In genomic region chr13:63332576-63333300, GRCm38 (mm10) we compare ENCODE assay signal across 8 mouse cellular contexts.
DNase-seq lines count a peak whose midpoint lies in the region; ATAC-seq and TF ChIP-seq lines count a peak whose summit lies in the region.

No protein-coding gene starts in this region.

- no peak for TF ChIP-seq POLR2A in limb, embryonic 14.5 days (IDR thresholded peaks at IDR 0.05; ENCODE audit: borderline replicate concordance, extremely low read depth, insufficient read depth, insufficient read length)

- H3K4me3 ChIP-seq in liver, embryonic 12.5 days: no peak overlapping the region
- no peak overlapping the region for H3K4me3 ChIP-seq in heart, embryonic 10.5 days
- H3K4me3 ChIP-seq in limb, embryonic 14.5 days (replicated peaks; ENCODE audit: low read length): no peak overlapping the region

- no peak overlapping the region for H3K9ac ChIP-seq in liver, embryonic 12.5 days
- H3K9ac ChIP-seq in limb, embryonic 14.5 days (ENCODE audit: low read depth, low read length, severe bottlenecking): no peak overlapping the region

- no peaks in the 10 kb centered on the region for H3K9me3 ChIP-seq in liver, embryonic 12.5 days (replicated peaks)
- H3K9me3 ChIP-seq in heart, embryonic 10.5 days: no peaks in the 10 kb centered on the region
- no peaks in the 10 kb centered on the region for H3K9me3 ChIP-seq in limb, embryonic 14.5 days (ENCODE audit: control insufficient read depth, low read length)

- DNase-seq in adrenal gland, postnatal 10 days: peak; percentile 72
- no peak for DNase-seq in adrenal gland, postnatal 4 days (ENCODE audit: low spot score in 2 of 2)
- peak; percentile 50 for DNase-seq in liver
- peak; percentile 47 for DNase-seq in c-Kit-positive CD71-positive TER-119-positive erythroid progenitor cells, embryonic 14.5 days (ENCODE audit: low spot score)
- peak; percentile 67 for DNase-seq in heart, embryonic 10.5 days (ENCODE audit: low spot score)
- DNase-seq in limb, embryonic 14.5 days (ENCODE audit: low spot score): peak; percentile 81
- DNase-seq in retina, postnatal 7 days (ENCODE audit: low read depth, low spot score): peak; percentile 52

- 0 out of 2 replicates have a peak, but pooled peaks cover 2% of the 10 kb centered on the region for H3K4me1 ChIP-seq in liver, embryonic 12.5 days
- H3K4me1 ChIP-seq in heart, embryonic 10.5 days: peaks cover 11% of the 10 kb centered on the region; the same call in 1 of the 2 replicates
- H3K4me1 ChIP-seq in limb, embryonic 14.5 days (ENCODE audit: control insufficient read depth, insufficient read depth, low read length): peaks cover 39% of the 10 kb centered on the region

- no peaks in the 10 kb centered on the region for H3K27me3 ChIP-seq in liver, embryonic 12.5 days (replicated peaks)
- H3K27me3 ChIP-seq in heart, embryonic 10.5 days (ENCODE audit: insufficient read depth, poor library complexity, severe bottlenecking): no peaks in the 10 kb centered on the region
- H3K27me3 ChIP-seq in limb, embryonic 14.5 days (ENCODE audit: control insufficient read depth, insufficient read depth, low read length): no peaks in the 10 kb centered on the region

- no peak overlapping the region for H3K4me2 ChIP-seq in liver, embryonic 12.5 days
- H3K4me2 ChIP-seq in limb, embryonic 14.5 days (replicated peaks; ENCODE audit: low read depth, low read length, severe bottlenecking): no peak overlapping the region

- peaks cover 9% of the 10 kb centered on the region; the same call in 1 of the 2 replicates for H3K36me3 ChIP-seq in liver, embryonic 12.5 days
- H3K36me3 ChIP-seq in heart, embryonic 10.5 days: 0 out of 2 replicates have a peak, but pooled peaks cover 2% of the 10 kb centered on the region
- H3K36me3 ChIP-seq in limb, embryonic 14.5 days (ENCODE audit: control insufficient read depth, insufficient read depth, low read length): no peaks in the 10 kb centered on the region

- 41% methylated on average over 4 of the region's 4 CpGs for WGBS in liver, embryonic 12.5 days (ENCODE audit: insufficient replicate concordance)
- 43% methylated on average over 4 of the region's 4 CpGs for WGBS in heart, embryonic 10.5 days
- 20% methylated on average over 4 of the region's 4 CpGs for WGBS in limb, embryonic 14.5 days

- ATAC-seq in liver, embryonic 12.5 days: no peak
- no peak for ATAC-seq in limb, embryonic 14.5 days (ENCODE audit: low FRiP score, low read depth)

- no peak overlapping the region for H3K27ac ChIP-seq in liver, embryonic 12.5 days
- no peak overlapping the region for H3K27ac ChIP-seq in heart, embryonic 10.5 days
- peak overlapping the region; percentile 35; the same call in 1 of the 2 replicates for H3K27ac ChIP-seq in limb, embryonic 14.5 days (replicated peaks; ENCODE audit: low read depth, low read length)

Comparison
In these comparisons a context has a peak if more than half of its experiments do, and no peak if none do; other contexts are left out.
1. DNase-seq: peak in adrenal gland, postnatal 10 days (single experiment), liver (single experiment), c-Kit-positive CD71-positive TER-119-positive erythroid progenitor cells, embryonic 14.5 days (single experiment), heart, embryonic 10.5 days (single experiment), limb, embryonic 14.5 days (single experiment) and retina, postnatal 7 days (single experiment); none in adrenal gland, postnatal 4 days (0 of 2).